Mouse (Mus musculus): ENCODE measurements at regions not wholly inside any gene's neighbourhood (a gene's known extent, or its start where the extent isn't known, plus 50 kb on each side); places are given as distances from the start of the nearest gene placed in this dataset.

DNA sequence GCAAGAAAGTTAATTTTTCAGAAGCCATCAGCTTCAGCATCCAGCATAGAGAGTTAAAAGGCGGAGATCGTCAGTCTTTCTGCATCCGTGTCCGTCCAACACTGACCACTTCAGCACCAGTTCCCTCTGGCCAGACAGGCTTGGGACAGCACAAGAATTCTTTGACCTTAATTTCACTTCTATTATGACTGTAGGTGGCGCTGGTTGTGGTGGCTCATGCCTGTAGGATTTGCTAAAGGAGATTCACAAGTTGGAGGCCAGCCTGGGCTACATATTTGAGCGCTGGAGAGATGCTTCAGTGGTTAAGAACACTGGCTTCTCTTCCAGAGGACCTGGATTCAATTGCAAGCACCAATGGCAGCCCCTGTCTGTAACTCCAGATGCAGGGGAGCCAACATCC lies 66.0 kb downstream of the Amer2 start:
- DNase-seq (ENCODE audit: low spot score), result no peak

DNA sequence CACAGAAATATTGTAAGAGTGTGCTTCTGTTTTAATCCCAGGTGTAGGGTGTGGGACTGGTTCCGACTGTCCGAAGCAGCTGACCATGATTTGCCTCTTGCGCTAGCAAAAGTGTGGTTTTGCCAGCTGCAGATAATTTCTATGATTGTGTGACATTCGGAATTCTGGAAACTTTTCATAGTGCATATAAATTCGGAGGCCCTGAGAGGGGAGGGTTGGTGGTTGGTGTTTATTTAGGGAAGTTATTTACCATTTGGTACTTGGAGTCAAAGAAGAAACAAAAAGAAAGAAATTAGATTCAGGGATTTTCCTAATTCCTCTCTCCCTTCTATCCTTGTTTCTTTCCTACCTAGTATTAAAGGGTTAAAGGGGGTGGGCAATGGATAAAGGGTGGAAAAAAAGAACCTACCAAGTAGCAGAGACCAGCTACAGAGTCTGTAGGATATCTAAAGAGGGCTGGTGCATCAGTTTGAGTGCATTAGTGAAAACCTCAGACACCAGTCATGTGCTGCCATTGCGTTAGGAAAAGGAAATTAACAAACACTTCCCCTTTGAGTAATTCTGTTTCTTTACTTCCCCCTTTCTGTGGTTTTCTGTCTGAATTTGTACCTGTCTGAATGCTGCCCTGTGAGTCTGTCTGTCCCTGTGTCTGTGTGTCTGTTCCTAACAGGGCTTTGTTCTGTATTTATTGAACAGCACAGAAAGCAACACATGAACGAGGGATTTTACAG lies 70.9 kb downstream of the Amer2 start:
- DNase-seq (ENCODE audit: low spot score), result no peak

DNA sequence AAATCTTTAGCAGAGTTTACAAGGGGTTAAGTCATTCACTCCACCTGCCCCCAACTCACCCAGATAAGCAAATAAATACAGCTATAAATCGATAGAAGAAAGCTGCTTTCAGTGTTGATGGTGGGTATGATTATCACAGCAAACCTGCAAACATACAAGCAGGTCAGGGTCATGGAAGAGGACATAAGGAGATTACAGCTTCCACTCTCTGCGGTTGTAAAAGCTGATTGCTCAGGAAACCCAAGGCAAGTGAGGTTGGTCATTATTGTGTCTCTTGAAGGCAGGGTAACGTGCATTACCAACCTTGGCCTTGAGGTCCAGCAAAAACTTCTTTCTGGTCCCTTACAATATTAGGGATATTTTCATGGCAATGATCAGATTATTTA lies 71.5 kb downstream of the Amer2 start:
- no peak for DNase-seq (ENCODE audit: low spot score)

DNA sequence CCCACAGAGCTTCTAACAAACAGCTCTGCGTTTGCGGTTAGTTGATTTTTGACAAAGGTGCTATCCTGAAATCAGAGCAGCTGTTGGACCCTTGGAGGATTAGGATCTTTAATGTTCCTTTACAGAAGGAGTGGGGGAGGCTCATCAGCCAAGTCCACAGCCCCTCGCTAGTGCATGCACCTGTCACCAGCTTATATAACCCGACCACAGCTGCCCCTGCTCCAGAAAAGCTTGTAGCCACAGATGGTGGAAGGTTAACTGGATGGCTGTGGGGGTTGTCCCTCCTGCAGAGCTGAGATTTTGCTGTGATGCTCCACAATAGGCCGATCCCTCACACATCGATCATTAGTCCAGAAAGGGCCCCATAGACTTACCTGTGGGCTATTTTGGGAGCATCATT lies 73.0 kb downstream of the Amer2 start:
- DNase-seq (ENCODE audit: low spot score), result no peak

DNA sequence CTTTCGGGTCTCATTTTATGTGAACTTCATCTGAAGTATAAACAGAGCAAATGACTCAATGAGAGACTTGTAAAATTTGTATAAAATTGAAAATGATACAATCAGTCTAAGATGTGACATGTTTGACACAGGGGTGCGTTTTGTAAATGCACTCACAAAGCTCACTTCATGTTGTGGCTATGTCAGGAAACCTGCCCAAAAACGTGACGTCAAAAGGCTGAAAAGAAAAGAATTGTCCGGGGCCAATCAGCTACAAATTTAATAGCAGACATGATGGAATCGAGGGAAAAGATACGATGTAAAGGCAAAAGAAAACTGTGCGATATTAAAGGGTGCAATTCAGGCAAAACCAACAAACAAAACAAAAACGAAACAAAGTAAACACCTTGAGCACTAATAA lies 78.2 kb downstream of the Amer2 start:
- no peak for DNase-seq (ENCODE audit: low spot score)

DNA sequence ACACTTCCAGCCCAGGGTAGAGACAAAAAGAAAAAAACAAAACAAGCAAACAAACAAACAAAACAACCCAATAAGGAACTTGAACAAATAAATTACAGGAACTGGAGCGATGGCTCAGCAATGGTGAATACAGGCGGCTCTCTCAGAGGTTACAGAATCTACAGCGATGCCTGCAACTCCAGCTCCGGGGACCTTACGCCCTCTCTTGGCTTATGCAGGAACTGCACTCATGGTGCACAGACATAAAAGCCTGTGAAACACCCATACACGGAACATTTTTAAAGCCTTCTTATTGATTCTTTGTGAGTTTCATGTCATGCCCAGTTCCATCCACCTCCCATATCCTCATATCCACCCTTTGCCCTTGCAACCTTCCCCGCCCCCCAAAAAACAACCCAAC lies 78.6 kb downstream of the Amer2 start:
- DNase-seq (ENCODE audit: low spot score), result no peak

DNA sequence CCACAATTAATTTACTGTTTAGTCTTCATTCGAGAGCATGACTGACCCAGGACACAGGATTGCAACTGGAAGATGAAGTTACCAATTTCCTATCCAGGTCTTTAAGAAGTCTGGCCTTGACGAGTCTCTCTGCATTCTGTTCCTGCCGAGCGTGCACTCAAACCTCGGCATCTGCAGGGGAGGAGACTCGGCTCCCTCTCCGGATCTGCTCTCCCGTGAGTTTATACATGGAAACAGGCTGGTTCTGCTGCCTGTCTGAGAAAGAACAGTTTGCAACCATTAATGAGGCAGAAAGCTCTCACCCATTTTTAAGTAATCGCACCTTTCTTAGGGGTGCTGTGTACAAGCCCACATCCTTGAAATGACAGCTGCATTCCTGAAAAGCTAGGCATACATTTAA lies 83.7 kb downstream of the Amer2 start:
- DNase-seq (ENCODE audit: low spot score), result no peak

DNA sequence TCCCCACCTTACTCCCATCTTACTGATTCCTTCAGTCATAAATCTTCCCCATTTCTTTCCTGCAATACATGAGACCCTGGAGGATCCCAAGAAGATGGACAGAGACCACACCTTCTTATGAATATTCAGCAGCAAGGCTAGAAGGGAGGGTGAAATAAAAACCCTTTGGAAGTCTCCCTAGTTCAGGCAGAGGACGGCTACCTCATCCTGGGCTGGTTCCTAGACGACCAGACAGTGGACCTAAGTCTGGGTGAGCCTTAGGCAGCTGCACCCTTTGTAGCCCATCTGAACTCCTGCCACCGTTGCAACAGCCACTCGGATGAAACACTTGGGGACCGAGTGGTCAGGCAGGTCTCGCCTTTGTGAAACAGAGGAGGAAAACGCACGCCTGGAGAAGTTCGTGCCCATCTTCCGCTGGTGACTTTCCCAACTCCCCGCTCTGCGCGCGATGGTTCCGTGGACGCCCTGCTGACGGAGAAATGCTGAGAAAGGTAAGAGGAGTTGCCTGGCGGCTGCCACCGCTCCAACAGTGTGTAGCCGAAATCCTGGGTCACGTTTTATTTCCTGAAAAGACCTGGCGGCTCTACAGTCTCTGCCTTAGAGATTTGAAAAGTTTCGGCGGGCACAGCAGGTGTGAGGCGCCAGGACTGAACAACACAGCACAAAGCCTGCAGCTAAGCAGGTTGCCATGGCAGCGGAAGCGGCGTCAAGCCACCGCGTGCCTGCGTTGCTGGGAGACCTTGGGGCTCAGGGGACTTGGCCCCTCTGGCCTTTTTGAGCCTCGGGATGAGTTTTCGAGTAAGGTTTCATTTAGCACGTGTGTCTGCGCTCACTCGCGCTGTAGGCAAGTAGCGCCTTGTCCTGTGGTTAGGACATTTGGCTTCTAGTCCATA lies 112.2 kb downstream of the Amer2 start:
- no peak for DNase-seq (ENCODE audit: low spot score)

DNA sequence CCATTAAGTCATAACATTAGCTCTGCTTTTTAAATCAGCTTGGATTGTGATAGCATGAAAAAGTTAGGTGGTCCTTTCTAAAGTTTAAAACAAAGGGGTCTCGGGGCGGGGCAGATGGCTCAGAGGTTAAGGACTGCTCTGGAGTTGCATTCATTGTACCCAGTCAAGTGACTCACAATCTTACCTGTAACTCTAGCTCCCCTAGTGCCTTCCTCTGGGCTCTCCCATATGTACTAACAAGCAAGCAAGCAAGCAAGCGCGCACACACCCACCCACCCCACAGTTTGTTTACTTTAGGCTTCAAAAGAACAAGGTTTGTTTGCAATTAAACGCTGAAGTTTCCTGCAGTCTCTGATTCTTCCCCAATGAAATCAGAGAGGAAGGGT lies 112.8 kb downstream of the Amer2 start:
- DNase-seq (ENCODE audit: low spot score), result no peak

DNA sequence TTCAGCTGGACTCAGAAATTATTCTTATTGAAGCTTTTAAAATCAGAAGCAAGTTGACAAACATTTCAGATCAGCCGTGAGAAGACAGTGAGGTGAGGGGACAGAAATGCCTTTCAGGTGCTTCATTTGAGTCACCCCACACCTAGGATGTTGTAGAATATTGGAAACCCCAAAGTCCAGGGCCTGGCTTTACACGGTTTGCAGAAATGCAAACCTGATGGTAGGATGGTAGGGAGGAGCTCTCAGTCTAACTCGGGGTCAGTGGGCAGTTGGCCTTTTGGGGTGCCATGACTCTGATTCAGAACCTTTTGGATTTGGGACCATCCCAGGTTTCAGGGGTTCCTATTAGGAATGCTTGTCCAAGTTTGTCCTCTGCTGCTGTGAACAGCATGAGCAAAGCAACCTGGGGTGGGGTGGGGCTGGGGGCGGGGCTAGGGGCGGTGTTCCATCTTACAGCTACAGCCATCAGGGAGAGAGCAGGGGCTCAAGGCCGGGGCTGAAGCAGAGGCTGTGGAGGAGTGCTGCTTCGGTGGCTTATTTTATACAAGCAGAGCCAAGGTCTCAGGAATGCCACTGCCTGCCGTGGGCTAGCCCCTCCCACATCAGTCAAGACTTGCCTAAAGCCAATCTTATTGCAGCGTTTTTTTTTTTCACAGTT lies 113.3 kb downstream of the Amer2 start:
- no peak for DNase-seq (ENCODE audit: low spot score)

DNA sequence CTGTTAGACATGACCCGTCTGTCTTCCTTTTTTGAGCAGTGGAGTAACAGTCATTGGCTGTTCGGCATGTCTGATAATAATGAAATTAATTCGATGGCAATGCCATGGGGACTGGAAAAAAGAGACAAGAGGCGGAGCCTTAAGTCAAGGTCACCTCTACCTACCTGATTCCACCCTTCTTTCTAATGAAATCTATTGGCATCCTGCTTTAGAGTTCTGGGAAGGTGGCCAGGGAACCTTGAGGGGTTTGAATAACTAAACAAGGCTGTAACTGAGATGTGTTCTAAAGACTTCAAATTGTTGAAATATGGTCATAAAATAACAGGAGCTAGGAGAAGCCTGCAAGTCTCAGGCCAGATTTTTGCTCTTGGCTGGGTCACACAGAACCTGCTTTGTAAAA lies 116.1 kb downstream of the Amer2 start:
- DNase-seq (ENCODE audit: low spot score), result no peak

DNA sequence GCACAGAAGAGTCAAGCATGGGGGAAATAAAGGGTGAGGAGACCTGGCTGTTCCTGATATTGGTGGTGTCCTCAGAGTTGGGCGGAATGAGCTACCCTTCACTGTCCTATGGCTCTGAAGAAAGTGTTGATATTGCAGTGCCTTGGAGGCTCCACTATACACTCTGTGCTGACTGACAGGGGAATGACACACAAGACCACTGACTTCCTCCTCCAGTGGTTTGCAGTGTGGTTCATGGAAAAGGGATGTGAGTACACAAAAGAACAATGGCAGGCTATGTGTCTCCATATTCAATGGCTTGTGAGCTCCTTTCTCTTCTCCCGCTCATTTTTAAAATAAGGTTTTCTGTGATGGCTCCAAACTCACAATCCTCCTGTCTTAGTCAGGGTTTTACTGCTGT lies 117.8 kb downstream of the Amer2 start:
- DNase-seq (ENCODE audit: low spot score), result no peak

DNA sequence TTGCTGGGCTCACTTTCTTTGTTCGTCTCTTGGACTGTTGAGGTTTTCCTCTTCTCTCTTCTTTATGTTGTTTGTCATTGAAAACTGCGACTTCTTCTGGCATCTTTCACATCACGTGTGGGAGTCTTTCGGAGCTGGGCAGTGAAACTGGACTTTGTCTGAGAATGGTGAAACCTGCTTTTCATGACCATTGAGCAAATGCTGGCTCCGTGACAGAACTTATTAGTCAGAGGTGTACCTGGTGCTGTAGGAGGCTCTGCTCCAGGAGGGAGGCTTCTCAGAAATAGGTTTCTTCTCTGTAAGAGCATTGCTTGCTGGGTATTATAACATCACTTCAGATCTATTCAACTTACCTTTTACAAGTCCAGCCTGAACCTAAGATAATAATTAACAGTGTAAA lies 122.4 kb downstream of the Amer2 start:
- DNase-seq (ENCODE audit: low spot score), result no peak

DNA sequence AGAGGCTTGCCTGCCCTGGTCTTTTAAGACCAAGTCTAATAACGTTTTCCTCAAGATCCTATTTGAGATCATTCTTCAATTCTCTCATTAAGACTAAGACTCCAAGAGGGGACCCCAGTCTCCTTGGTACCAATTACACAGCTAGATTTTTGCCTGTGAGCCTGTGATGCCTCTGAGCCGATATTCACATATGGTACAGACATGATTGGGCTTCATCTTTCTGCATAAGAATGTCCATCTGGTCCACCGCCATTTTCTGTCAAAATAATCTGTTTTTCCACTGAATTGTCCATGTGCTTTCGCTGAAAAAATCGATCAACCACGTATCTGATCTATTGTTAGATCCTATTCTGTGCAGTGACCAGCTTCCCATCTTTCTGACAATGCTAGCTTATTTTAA lies 129.5 kb downstream of the Amer2 start:
- no peak for DNase-seq (ENCODE audit: low spot score)

DNA sequence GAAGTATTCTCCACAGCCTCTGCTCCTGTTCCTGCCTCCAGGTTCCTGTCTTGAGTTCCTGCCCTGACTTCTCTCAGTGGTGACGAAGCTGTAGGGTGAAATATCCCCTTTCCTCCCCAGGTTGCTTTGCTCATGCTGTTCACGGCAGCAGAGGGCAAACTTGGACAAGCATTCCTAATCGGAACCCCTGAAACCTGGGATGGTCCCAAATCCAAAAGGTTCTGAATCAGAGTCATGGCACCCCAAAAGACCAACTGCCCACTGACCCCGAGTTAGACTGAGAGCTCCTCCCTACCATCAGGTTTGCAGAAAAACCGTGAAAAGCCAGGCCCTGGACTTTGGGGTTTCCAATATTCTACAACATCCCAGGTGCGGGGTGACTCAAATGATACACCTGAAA lies 128.7 kb upstream of the Spata13 start:
- no peak for DNase-seq (ENCODE audit: low spot score)

DNA sequence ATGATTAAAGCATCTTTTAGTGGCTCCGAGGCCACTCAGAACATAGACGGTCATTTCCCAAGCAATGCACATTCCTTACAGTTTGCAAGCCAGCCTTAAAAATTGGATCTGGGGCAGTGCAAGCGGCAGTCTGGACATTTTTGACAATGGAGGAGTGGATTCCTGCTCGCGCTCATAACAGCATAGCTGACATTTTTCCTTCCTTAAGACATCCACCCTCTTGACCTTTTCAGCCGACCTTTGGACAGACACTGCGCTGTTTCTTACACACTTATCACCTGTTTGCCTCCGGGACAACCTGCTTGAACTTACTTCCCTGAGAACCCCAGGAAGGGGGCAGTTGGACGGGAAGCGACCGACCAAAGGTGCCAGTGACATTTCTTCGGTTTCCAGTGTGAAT lies 127.5 kb upstream of the Spata13 start:
- DNase-seq (ENCODE audit: low spot score), result no peak

DNA sequence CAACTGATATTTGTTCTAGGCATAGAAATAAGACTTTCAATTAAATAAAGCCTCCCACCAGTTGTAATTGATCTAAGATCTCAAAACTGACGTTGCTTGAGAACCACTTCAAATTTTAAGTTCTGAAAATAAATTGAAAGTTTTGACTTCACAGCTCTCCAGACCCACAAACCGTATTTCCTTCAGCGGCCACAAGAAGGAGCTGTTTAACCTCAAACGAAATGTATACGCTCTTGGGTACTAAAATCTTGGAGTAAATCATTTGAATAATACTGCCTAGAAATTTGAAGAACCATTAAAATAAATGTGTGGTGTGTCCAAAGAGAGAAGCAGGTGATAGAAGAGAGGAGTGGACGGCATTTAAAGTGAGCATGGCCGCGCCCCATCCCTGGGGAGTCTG lies 120.2 kb upstream of the Spata13 start:
- DNase-seq (ENCODE audit: low spot score), result peak; percentile 41

DNA sequence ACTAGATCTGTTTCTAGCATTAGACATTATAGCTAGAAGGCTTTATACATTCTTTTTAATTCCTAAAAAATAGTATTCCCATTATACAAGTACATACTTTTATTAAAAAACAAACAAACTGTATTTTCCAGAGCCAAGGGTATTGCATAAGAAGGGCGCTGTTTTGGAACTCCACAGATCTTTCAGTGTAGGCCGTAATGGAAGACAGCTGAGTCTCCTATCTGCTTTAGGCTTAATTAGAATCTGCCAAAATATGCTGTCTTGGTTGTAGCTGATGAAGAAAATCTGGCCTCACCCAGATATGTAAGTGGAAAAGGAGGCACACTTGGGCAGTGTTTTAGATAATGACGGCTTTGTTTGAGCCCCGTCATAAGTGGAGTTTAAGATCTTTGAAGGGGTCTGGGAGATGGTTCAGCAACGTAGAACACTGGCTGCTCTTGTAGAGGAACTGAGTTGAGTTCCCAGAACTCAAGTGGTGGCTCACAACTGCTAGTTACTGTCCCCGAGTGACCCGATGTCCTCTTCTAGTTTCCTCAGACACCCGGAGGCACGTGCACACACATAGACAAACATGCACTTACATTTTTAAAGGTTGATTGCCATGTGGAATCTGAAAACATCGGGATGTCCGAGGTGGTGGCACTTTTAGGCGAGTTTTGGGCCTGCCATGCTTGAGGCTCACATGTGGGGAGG lies 118.6 kb upstream of the Spata13 start:
- no peak for DNase-seq (ENCODE audit: low spot score)

DNA sequence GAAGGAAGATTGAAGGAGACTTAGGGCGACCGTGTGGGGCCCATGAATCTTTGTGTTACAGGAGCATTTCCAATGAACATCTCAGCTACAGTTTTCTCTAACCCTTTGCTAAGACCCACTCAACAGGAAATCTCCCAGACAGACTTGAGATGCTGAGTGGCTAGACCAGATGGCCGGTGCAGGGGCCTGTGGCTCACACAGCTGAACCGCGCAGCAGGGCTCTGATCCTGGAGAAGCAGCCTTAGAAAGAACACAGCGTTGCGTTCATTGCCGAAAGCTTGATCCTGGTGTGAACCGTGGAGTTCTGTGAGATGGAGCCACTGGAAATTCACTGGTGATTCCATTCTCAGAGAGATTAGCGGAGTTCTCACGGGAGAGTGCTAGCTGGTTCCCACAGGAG lies 115.9 kb upstream of the Spata13 start:
- no peak for DNase-seq (ENCODE audit: low spot score)

DNA sequence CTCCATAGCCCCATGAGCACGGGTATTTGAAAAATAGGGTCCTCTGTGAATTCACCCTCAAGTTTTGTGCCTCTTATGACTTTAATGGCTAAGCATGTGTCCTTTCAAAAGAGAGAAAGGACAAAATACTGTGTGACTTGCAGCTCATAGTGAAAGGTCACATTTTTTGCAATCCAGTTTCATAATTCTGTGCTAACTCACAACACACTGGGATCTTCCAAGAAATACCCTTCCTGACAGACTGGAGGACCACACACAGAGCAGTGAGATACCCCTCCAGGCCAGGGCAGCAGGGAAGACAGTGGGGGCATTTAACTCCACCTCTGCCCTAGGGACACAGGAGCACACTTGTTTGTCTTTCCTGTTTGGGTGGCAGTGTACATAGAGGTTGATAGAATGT lies 110.8 kb upstream of the Spata13 start:
- DNase-seq (ENCODE audit: low spot score), result no peak

DNA sequence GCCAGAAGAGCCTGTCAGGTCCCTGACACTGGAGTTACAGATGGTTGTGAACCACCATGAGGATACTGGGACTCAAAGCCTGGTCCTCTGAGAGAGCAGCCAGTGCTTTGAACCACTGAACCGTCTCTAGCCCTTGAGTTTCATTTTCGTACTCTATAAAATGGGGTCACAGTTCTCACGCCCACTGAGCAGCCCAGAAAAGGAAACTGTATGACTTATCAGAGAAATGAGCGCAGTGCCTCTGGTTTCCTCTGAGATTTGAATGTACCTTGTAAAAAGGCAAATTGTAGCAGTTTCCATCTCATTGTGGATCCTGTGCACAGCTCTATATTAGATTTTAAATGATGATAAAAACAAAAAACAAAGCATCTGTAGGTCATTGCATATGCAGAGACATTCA lies 108.9 kb upstream of the Spata13 start:
- no peak for DNase-seq (ENCODE audit: low spot score)

DNA sequence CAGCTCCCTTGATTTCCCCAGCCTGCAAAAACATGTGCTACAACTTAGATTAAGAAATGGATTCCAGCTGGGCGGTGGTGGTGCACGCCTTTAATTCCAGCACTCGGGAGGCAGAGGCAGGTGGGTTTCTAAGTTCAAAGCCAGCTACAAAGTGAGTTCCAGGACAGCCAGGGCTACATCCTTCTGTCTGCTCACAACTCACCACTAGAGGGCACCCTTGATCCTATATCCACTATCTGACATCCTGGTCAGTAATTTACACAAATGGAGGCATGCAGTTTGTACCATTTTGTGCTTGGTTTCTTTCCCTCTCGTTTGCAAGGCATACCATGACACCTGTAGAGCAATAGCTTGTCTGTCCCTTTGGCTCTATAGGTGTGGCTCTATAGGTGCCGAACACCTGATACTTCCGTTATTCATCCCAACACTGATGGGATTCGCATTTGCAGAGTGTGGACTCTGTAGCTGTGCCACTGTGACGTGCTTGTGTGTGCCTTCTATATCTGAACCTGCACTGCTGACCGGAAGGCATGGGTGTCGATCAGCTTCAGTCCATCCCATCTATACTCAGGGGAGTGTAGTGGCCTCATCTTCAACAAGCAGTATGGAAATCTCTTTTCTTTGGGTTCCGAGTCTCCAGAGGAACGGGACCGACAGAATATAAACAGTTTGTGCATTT lies 108.4 kb upstream of the Spata13 start:
- peak; percentile 77 for DNase-seq (ENCODE audit: low spot score)
